Mouse (Mus musculus) left cerebral cortex, postnatal 36 days (tissue): Measurements from ENCODE around the gene Rnf114. TPM values are rescaled to one million over a fixed set of nuclear protein-coding genes. Genes with fewer than 3 reads are reported as not detected.
A peak's percentile ranks its signal among the peaks of the same experiment; 100 is the strongest.

Experiments used
- DNase-seq, 2 experiments: peaks; one replicate each; pipeline ENCODE4 v3.0.0; 2021 to 2022; ENCODE audit warnings: low spot score in 2 of 2, mixed read lengths in 1 of 2
- intact Hi-C: fragments of 180-260 bp; cut with DNase I; formaldehyde crosslinking; loops from one replicate; pipeline ENCODE4 v1.15.1; 2025
- total RNA-seq, 2 experiments: library from RNA; stranded (reverse); gene quantifications; 2 replicates each; pipeline ENCODE4 v1.2.3; 2021

Gene Rnf114
- total RNA-seq, 2 experiments from 2014 or later, result 55.1 to 60.7 TPM

GRCm38 (mm10) chr2:167497272-167497671, 4.8 kb downstream of the Rnf114 start:
- intact Hi-C loops, result no loop called here
- DNase-seq, result no peak

GRCm38 (mm10) chr2:167502554-167503252, 10.3 kb downstream of the Rnf114 start:
- intact Hi-C loops, result no loop called here
- DNase-seq, result no peak

DNA sequence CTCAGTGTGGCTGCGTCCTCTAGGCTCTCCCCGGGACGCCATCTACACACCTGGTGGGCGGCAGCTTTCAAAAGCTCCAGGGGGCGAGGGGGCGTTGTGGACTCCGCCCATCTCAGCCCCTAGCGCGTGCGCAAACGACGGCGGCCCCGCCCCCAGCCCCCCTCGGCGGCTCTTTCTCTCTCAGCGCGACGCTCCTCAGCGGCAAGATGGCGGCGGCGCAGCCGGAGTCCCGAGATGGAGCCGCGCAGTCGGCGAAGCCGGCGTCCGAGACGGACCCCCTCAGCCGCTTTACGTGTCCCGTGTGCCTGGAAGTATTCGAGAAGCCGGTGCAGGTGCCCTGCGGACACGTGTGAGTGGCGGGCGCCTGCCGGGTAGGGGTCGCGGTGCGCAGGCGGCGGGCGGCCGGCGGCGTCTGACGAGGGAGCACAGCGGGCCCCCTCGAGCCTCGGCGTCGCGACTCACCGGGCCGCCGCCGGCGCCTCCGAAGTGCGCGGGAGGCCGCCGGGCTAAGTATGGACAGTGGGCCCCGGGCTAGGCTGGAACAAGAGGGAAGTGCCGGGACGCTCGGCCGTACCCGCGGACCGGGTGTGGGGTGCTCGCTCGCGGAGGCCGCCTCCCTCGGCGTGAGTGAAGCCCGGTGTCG, 10.9 kb downstream of the Rnf114 start:
- peak; percentile 88 to 90 for DNase-seq
- intact Hi-C loops, result no loop called here

GRCm38 (mm10) chr2:167503896-167504349, 11.5 kb downstream of the Rnf114 start:
- intact Hi-C loops, result no loop called here
- no peak for DNase-seq

DNA sequence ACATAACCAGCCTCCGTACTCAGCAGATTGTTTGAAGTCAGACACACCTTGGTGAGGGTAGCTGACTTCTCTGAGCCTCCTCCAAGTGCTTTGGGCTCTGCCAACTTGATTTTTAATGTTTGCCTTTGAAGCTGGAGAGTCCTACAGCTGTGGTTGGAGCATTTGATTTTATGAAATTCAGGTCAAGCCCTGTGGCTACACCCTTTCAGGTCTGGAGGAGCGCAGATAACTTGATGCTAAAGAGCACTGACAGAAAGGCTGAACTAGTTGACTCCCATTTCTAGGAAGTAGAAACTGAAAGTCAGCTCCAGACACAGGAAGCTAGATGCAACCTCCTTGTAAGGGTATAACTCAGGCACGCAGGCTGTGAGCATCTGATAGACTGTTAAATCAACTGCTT, 12.7 kb downstream of the Rnf114 start:
- intact Hi-C loops, result no loop called here
- no peak for DNase-seq

GRCm38 (mm10) chr2:167506546-167507260, 14.3 kb downstream of the Rnf114 start:
- intact Hi-C loops, result no loop called here
- no peak for DNase-seq

GRCm38 (mm10) chr2:167507719-167508385, 15.4 kb downstream of the Rnf114 start:
- intact Hi-C loops, result no loop called here
- DNase-seq, result no peak

DNA sequence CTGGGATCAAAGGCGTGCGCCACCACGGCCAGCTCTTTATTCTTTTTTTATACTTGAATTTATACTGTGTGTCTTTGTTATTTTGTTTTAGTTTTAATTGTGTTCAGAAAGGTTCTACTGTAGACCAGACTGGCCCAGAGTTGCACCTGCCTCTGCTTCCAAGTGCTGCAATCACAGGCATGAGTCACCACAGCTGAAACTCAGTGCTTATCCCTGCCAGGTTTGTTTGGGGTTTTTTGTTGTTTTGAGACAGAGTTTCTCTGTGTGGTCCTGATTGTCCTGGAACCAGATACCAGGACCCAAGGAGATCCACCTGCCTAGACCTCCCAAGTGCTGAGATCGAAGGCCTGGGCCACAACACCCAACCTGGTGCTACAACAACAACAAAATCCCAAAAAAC, 16.1 kb downstream of the Rnf114 start:
- intact Hi-C loops, result no loop called here
- DNase-seq, result no peak

DNA sequence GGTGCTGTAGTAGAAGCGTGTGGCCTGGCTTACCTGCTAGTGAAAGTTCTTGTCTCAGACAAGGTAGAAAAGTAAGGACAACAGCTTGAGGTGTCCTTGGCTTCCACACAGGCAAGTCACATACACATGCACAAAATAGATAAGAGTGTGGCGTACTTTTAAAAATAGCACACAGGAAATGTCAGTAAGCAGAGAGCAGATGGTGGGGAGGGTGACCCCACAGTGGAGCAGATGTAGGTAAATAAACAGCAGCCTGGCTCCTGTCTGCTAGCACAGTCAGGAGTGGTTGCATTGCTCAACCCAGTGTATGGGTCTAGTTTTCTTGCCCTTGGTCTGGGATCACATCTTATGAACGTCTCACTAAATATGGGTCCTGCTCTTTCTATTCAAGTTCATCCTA, 18.0 kb downstream of the Rnf114 start:
- intact Hi-C loops, result no loop called here
- no peak for DNase-seq

GRCm38 (mm10) chr2:167512365-167512764, 19.9 kb downstream of the Rnf114 start:
- no peak for DNase-seq
- intact Hi-C loops, result no loop called here

- DNase-seq, result no peak
- intact Hi-C loops, result no loop called here
Measured at GRCm38 (mm10) chr2:167512970-167513369, 20.5 kb downstream of the Rnf114 start.

DNA sequence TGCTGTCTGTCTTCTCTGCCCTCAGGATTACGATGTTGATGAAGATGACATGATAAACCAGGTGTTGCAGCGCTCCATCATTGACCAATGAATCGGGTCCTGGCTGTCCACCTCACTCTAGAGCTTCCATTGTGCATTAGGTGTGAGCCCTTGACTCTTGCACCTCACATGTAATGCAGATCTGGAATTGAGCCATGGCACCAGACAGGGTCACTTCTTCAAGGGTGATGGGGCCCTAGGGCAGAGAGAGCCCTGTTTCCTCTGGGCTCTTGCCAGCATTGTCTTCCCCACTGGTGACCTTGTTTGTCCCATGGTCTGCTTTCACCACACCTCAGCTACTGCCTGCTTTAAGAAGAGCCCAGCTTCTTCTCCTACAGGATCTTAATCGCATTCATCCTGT, 22.2 kb downstream of the Rnf114 start:
- intact Hi-C loops, result no loop called here

GRCm38 (mm10) chr2:167515688-167516087, 23.2 kb downstream of the Rnf114 start:
- DNase-seq, result no peak
- intact Hi-C loops, result no loop called here

More for the DNA sequence above, 22.2 kb downstream of the Rnf114 start:
- DNase-seq, result no peak

DNA sequence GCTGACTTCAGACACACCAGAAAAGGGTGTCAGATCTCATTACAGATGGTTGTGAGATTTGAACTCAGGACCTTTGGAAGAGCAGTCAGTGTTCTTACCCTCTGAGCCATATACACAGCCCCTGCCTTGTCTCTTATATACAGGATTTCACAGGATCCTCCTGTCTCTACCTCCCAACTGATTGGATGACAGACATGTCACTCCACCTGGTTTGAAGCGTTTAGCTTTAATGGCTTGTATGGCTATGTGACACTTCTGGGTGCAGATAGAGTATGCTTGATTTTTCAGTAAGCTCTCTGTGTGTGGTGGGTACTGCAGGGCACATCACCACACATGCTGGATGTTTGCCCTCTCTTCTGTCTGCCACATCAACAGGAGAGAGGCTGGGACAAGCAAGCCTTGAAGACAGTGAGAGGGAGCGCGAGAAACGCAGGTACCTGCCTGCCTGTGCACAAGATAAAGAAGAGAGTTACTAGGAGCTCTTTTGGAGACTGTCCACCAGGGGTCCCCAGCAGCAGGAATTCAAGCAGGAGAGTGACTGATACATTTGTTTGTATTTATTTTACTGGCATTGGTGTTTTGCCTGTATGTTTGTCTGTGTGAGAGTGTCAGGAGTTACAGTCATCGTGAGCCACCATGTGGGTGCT, 27.3 kb downstream of the Rnf114 start:
- no peak for DNase-seq
- intact Hi-C loops, result no loop called here

DNA sequence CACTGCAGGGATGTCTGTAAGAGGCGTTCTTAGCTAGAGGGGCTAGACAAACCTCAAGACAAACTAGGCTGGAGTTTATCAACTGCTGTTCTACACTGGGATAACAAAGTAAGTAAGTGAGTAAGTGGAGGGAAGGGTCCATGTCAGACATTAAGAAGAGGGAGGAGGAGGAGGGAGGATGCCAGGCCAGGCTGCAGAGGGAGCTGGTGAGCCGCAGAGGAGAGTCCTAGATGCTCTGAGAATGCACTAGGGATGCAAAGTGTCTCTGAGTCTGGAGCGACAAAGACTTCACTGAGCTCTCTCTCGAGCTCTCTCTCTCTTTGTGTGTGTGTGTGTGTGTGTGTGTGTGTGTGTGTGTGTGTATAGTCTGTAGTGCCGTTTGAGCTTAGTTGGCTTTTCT, 35.8 kb downstream of the Rnf114 start:
- intact Hi-C loops, result no loop called here
- no peak for DNase-seq

GRCm38 (mm10) chr2:167529935-167530513, 37.6 kb downstream of the Rnf114 start:
- no peak for DNase-seq
- intact Hi-C loops, result loop anchor here (5.0 to 10.0 kb wide), 2 partner anchors 142 to 365 kb away; no protein-coding TSS in a partner anchor

DNA sequence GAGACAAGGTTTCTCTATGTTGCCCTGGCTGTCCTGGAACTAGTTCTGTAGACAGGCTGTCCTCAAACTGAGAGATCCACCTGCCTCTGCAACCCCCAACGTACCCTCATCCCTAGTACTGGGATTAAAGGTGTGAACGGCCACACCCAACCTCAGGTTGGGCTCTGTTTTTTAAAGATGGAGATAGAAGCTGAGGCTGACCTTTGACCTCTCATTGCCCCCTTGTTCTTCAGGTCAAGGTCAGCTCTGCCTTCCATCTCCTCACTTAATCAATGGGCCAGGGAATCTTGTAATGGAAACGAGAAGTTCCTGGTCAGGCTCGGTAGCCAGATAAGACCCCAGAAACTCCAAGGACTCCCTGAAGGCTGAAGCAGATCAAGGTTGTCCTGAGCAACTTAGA, 38.1 kb downstream of the Rnf114 start:
- intact Hi-C loops, result loop anchor here (5.0 to 10.0 kb wide), 2 partner anchors 142 to 364 kb away; no protein-coding TSS in a partner anchor
- no peak for DNase-seq

- DNase-seq, result no peak
- intact Hi-C loops, result loop anchor here (5.0 to 10.0 kb wide), 2 partner anchors 140 to 363 kb away; no protein-coding TSS in a partner anchor
Measured at GRCm38 (mm10) chr2:167532131-167532530, 39.7 kb downstream of the Rnf114 start.

DNA sequence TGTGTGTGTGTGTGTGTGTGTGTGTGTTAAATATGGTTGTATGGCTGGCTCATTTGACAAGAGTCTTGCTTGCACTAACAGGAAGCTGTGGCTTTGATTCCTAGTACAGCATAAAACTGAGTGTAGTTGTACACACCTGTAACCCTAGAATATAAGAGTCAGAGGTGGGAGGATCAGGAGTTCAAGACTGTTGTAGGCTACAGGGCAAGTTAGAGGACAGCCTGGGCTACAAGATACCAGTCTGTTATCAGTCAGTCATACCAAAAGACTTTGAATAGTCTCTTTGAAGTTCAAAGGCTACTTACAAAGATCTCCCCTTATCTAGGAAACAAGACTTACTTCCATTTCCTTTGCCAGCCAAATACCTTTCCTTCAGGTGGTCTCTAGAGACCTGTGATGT, 41.4 kb downstream of the Rnf114 start:
- intact Hi-C loops, result loop anchor here (1.0 to 10.0 kb wide), 3 partner anchors 71 to 361 kb away; no protein-coding TSS in a partner anchor
- no peak for DNase-seq
